Mouse (Mus musculus) CH12.LX (cell line): Measurements from ENCODE around the gene Rpl26.

ENCODE experiments used
- CTCF ChIP-seq, 2 experiments: IDR thresholded peaks in 1 of 2; conservative IDR thresholded peaks in 1 of 2; 2 replicates each; pipeline ENCODE4 v1.5.1; 2011 to 2012; ENCODE audit warnings: low read depth in 2 of 2, low read length in 2 of 2, improper control_type of control experiment in 1 of 2, inconsistent platforms in 1 of 2, mild to moderate bottlenecking in 1 of 2, moderate library complexity in 1 of 2
- ELF1 ChIP-seq: IDR thresholded peaks from 2 replicates; pipeline ENCODE4 v1.6.1; 2014; ENCODE audit warnings: low read depth, mild to moderate bottlenecking, inconsistent platforms, low read length, improper control_type of control experiment
- EP300 ChIP-seq: IDR thresholded peaks from 2 replicates; pipeline ENCODE4 v1.6.1; 2011; ENCODE audit warnings: low read length, improper control_type of control experiment
- GABPA ChIP-seq: IDR thresholded peaks from 2 replicates; pipeline ENCODE4 v1.6.1; 2012; ENCODE audit warnings: low read depth, low read length, improper control_type of control experiment, inconsistent platforms; ENCODE audit not compliant: insufficient replicate concordance
- MAFK ChIP-seq: IDR thresholded peaks from 2 replicates; pipeline ENCODE4 v1.6.1; 2011; ENCODE audit warnings: low read length, improper control_type of control experiment; ENCODE audit not compliant: insufficient replicate concordance
- POLR2A ChIP-seq: IDR thresholded peaks from 2 replicates; pipeline ENCODE4 v1.6.1; 2011; ENCODE audit warnings: low read depth, mild to moderate bottlenecking, improper control_type of control experiment, low read length
- UBTF ChIP-seq: IDR thresholded peaks from 2 replicates; pipeline ENCODE4 v1.6.1; 2012; ENCODE audit warnings: low read depth, mild to moderate bottlenecking, inconsistent platforms, low read length, improper control_type of control experiment, moderate library complexity

DNA sequence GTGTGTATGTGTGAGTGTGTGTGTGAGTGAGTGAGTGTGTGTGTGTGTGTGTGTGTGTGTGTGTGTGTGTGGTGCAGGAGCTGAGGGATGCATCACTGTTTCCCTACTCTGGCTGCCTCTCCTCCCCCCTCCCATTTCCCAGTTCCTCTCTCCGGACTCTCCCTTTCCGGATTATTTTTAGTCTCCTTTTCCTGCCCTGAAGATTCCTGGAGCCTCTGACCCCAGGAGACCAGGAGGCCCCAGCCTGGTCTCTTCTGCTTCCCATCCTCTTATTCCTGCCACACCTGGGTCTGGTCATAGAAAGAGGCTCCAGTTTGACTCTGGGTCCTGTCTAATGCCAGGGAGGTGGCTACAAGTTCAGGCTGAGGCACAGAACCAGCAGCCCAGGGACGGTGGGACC lies 54.7 kb downstream of the Rpl26 start:
- TF ChIP-seq POLR2A (no peak), UBTF (no peak), CTCF (conservative IDR thresholded peaks at IDR 0.05 in 1 of 2, IDR thresholded peaks at IDR 0.05 in 1 of 2; ENCODE audit: low read depth in 2 of 2, low read length in 2 of 2) (no peak), GABPA (no peak), ELF1 (no peak), EP300 (no peak), MAFK (no peak)
